Mouse (Mus musculus) spleen, adult 2 months (tissue): ENCODE results near the gene Phf12. TPM values are rescaled to one million over a fixed set of nuclear protein-coding genes. Genes with fewer than 3 reads are reported as not detected.
A peak's percentile ranks its signal among the peaks of the same experiment; 100 is the strongest.

ENCODE experiments used
- DNase-seq, 2 experiments: peaks; one replicate each; pipeline versions ENCODE4 v3.0.0 to v3.0.0-alpha.2; 2012 to 2021; ENCODE audit warnings: low spot score in 2 of 2, low read depth in 1 of 2
- H3K27ac ChIP-seq: fragments of 200-500 bp; 2 replicates; pipeline ENCODE4 v1.5.1; 2012; ENCODE audit warnings: low read length, inconsistent platforms; ENCODE audit not compliant: insufficient read depth
- H3K27me3 ChIP-seq: fragments of 200-500 bp; 2 replicates; pipeline ENCODE4 v1.6.1; 2012; ENCODE audit warnings: mild to moderate bottlenecking, moderate library complexity, low read length, inconsistent platforms; ENCODE audit not compliant: control insufficient read depth, insufficient read depth
- H3K36me3 ChIP-seq: fragments of 200-500 bp; 2 replicates; pipeline ENCODE4 v1.6.1; 2012; ENCODE audit warnings: mild to moderate bottlenecking, low read length, inconsistent platforms; ENCODE audit not compliant: control insufficient read depth, insufficient read depth
- H3K4me1 ChIP-seq: fragments of 200-500 bp; 2 replicates; pipeline ENCODE4 v1.6.1; 2011; ENCODE audit warnings: inconsistent platforms; ENCODE audit not compliant: control insufficient read depth, insufficient read depth, insufficient read length
- H3K4me3 ChIP-seq: fragments of 200-500 bp; 2 replicates; pipeline ENCODE4 v1.5.1; 2011; ENCODE audit warnings: mild to moderate bottlenecking, inconsistent platforms; ENCODE audit not compliant: insufficient read depth, insufficient read length; ENCODE audit errors: extremely low read depth
- CTCF ChIP-seq: fragments of 200-500 bp; IDR thresholded peaks from 2 replicates; pipeline ENCODE4 v1.5.1; 2011; ENCODE audit warnings: mild to moderate bottlenecking, inconsistent platforms; ENCODE audit not compliant: insufficient read depth, insufficient read length, insufficient replicate concordance; ENCODE audit errors: extremely low read depth
- POLR2A ChIP-seq: fragments of 200-500 bp; IDR thresholded peaks from 2 replicates; pipeline ENCODE4 v1.6.1; 2011; ENCODE audit warnings: low read depth, low read length, inconsistent platforms
- WGBS: fragments of 180-500 bp; shearing (Covaris S2); methylation state at CpG from one replicate; pipeline ENCODE4 v1.1.7; 2018; 5-methylcytosine and 5-hydroxymethylcytosine counted together
- polyA plus RNA-seq: library from polyadenylated mRNA; depleted of rRNA; stranded (reverse); fragments of >200 nt; gene quantifications from 2 replicates; pipeline ENCODE4 v1.2.3, GENCODE M21; 2012

The Phf12 gene
- polyA plus RNA-seq, 1 experiment: 65.4 TPM

- no peaks in the 10 kb centered on the region for H3K36me3 ChIP-seq
- no peaks in the 10 kb centered on the region for H3K27me3 ChIP-seq
- DNase-seq: peak; percentile 17 to 55
- H3K4me1 ChIP-seq: peaks cover 5% of the 10 kb centered on the region; the same call in 1 of the 2 replicates
- H3K4me3 ChIP-seq: no peak overlapping the region
- TF ChIP-seq POLR2A (no peak), CTCF (no peak)
- 12% methylated on average over 11 of the region's 11 CpGs for WGBS
- H3K27ac ChIP-seq: no peak overlapping the region; the same call in 1 of the 2 replicates
These were observed 2.0 kb upstream of the Phf12 start for GRCm38 (mm10) chr11:77980281-77981204.

- H3K4me3 ChIP-seq: peak overlapping the region; percentile 76
- under 1% methylated on average over 29 of the region's 29 CpGs for WGBS
- peak overlapping the region; percentile 99 for H3K27ac ChIP-seq
- DNase-seq: peak; percentile 94 to 100
- peaks cover 7% of the 10 kb centered on the region; the same call in 1 of the 2 replicates for H3K4me1 ChIP-seq
- H3K36me3 ChIP-seq: no peaks in the 10 kb centered on the region
- H3K27me3 ChIP-seq: no peaks in the 10 kb centered on the region
- TF ChIP-seq CTCF (no peak), POLR2A (peak; percentile 69)
These were observed 729 bp upstream of the Phf12 start for GRCm38 (mm10) chr11:77981609-77982440.

- DNase-seq: peak; percentile 19 to 56
- H3K27me3 ChIP-seq: no peaks in the 10 kb centered on the region
- H3K4me1 ChIP-seq: peaks cover 7% of the 10 kb centered on the region; the same call in 1 of the 2 replicates
- H3K27ac ChIP-seq: peak overlapping the region; percentile 96
- WGBS: under 1% methylated on average over 27 of the region's 32 CpGs
- TF ChIP-seq POLR2A: no peak
- no peak for TF ChIP-seq CTCF
- peak overlapping the region; percentile 89 for H3K4me3 ChIP-seq
- peaks cover 1% of the 10 kb centered on the region; the same call in 1 of the 2 replicates for H3K36me3 ChIP-seq
These were observed 810 bp downstream of the Phf12 start for GRCm38 (mm10) chr11:77983191-77983936.

- H3K36me3 ChIP-seq: peaks cover 6% of the 10 kb centered on the region
- WGBS: under 1% methylated on average over 60 of the region's 63 CpGs
- TF ChIP-seq POLR2A (peak; percentile 25; the same call in 1 of the 2 replicates), CTCF (no peak)
- H3K27me3 ChIP-seq: no peaks in the 10 kb centered on the region
- DNase-seq: peak; percentile 33 to 59
- H3K4me3 ChIP-seq: peak overlapping the region; percentile 89
- H3K4me1 ChIP-seq: peaks cover 7% of the 10 kb centered on the region; the same call in 1 of the 2 replicates
- peak overlapping the region; percentile 96 for H3K27ac ChIP-seq
These were observed 1.6 kb downstream of the Phf12 start for GRCm38 (mm10) chr11:77983937-77984835.

GRCm38 (mm10) chr11:77984836-77985231 is 2.3 kb downstream of the Phf12 start:
- H3K4me3 ChIP-seq: peak overlapping the region; percentile 89
- H3K4me1 ChIP-seq: peaks cover 7% of the 10 kb centered on the region; the same call in 1 of the 2 replicates
- peak in 1 of 2 experiments; percentile 22 for DNase-seq
- peak overlapping the region; percentile 96 for H3K27ac ChIP-seq
- TF ChIP-seq POLR2A: no peak
- TF ChIP-seq CTCF: no peak
- 3% methylated on average over 13 of the region's 13 CpGs for WGBS
- no peaks in the 10 kb centered on the region for H3K27me3 ChIP-seq
- H3K36me3 ChIP-seq: peaks cover 9% of the 10 kb centered on the region
